Mouse (Mus musculus) NIH3T3 (cell line): ENCODE measurements around the gene Sugp2.

ENCODE experiments used
- DNase-seq: peaks from one replicate; pipeline ENCODE4 v3.0.0-alpha.2; 2012; ENCODE audit warnings: low read depth

The Sugp2 gene

DNA sequence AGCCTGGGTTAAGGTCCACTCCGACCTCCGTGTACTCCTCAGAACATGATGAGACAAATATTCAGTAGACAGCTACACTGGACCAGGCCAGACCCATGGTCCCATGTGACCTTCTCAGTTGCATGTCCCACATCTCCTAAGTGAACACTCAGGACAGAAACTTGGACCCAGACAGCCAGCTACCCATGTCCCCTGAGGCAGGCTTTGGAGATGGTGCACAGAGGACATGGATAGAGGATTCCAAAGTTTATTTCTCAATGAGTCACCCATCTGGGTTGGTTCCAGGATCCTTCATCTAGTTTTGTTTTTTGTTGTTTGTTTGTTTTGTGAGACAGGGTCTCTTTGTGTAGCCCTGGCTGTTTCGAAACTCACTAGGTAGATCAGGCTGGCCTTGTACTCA, 13.1 kb upstream of the Sugp2 start:
- peak; percentile 63 for DNase-seq

DNA sequence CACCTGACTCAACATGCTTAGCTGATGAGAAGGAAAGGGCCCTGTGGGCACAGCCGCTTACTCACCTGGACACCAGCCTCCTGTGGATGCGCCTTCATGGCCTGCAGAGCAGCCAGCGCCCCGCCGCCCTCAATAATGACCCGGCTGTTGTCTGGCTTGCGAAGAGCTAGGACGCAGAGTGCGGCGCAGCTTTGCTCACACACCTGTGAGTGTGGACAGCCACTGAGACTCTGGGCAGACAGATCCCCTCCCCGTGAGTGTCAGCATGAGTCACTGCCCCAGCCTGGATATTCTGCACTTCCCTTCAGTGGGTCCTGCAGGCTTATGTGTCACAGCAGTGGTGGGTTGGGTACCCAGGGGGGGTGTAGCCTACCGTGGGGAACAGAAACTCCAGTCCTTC, 12.0 kb upstream of the Sugp2 start:
- DNase-seq: no peak

DNA sequence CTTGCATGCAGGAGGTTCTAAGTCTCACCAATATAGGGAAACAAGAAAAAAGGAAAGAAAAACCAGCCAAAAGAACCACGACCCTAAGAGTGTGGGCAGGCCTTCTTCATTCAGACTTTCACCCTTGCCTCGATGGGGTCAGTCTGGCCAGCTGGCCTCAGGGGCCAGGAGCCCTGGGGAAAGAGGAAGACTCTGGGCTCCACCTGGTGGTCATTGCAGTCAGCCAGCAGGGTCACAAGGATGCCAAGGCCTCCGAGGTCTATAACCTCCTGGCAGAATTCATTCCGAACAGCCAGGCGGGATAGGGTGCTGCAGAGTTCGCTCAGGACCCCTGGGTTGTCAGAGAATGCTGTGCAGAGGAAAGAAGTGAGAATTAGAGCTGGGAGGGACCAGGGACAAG, 10.7 kb upstream of the Sugp2 start:
- peak; percentile 67 for DNase-seq

DNA sequence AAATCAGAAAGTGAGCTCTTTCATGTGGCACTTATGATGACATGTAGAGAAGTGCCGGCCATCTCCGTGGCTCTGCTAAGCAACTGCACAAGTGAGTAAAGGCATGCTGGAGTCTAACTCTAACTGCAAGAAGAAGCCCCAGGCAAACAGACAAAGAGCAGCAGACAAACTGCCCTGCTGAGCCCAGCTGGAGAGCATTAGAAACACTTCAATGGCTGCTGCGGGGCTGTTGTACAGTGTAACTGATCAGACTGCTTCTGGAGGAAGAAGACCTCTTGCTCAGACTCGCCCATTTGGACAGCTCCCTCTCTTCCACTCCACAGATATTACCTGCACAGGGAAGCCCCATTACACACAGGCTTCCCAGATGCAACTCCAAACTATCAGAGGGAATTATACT, 6.0 kb upstream of the Sugp2 start:
- DNase-seq: no peak

DNA sequence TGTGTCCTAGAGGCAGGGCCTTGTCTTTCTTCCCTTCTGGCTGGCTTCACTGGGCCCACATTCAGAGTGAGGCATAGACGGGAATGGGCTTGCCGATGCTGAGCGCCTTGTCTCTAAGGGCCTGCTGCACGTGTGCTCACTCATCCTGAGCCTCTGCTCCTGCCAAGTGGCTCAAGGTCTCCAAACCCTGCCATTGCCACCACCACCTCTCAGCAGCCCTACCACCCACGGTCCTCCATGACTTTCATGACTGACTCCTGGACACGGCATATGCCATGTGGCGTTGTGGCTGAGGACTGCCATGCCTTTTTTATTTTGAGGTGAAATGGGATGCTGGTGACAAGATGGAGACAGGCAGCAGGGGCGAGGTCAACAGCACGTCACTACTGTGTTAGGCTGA, 3.2 kb upstream of the Sugp2 start:
- no peak for DNase-seq

DNA sequence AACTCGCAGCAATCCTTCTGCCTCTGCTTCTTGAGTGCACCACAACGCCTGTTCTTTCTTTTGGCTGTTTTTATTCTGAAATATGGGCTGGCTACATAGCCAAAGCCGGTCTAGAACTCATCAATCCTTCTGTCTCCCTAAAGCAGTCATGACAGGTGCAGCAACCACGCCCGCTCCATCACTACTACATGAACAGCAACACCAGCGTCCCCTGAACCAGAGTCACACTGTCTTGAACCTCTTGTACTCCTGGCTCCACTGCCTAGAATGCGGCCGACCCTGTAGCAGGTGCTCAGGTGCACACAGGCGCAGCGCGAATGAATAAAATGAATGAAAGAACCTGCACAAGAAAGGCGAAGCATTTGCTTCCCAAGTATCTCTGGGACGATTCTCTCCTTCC, 420 bp upstream of the Sugp2 start:
- no peak for DNase-seq

DNA sequence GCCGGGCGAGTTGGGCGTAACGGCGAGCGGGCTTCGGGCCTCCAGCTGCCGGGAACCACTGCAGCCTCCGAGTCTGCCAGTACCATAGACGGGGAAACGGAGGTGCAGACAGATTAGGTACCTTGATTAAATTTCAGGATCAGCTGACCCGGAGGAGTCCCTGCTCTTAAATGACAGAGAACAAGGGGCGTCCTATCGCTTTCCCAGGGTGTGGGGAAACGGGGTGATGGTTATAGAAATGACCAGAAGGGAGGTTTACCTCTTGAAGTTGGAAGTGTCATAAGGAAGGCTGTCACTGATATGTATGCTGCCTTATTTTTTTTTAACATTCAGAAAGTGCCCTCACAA, 729 bp downstream of the Sugp2 start:
- no peak for DNase-seq

DNA sequence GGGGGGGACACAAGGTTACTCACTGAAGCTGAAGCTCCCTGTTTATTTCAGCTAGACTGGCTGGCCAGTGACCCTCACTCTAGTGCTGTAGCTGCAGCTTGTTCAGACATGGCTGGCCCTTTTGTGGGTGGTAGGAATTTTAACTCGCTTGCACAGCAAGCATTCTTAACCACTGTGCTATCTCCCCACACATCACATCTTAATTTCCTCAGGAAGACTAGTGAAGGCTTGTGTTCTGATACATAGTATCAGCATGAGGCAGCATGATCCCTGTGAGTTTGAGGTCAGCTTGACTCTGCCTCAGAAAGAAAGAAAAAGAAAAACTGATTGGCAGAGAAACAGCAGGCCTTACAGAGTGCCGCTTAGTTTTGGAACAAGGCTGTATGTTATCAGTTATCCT, 3.8 kb downstream of the Sugp2 start:
- peak; percentile 74 for DNase-seq

DNA sequence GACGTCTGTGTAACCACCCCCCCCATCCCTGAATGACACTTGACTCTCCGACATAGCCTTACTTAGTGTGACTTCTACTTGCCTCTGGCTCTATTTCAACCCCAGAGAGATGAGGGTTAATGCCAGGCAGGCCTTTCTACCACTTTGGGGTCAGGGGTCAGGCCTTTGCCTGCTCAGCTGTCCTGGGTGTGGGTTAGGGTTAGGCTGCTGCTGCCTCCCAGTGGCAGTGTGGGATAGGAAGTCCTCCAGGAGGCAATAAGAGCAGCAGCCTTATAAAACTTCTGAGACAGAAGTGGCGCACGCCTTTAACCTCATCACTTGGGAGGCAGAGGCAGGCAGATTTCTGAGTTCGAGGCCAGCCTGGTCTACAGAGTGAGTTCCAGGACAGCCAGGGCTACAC, 6.6 kb downstream of the Sugp2 start:
- peak; percentile 44 for DNase-seq

DNA sequence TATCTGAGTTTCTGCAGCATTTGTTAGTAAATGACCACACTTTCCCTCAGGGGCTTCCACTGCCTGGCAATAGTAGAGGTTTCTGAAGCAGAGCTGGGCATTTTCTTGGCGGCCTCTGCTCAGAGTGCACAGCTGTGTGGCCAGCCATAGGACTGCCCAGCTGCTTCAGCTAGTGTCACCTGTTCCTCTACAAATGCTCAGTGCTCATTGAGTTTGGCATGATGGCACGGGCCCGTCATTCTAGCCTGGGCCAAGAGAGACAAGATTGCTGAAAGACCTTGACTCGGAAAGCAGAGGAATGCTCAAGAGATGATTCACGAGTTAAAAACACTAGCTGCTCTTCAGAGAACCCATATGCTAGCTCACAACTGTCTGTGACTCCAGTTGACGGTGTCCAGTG, 12.6 kb downstream of the Sugp2 start:
- no peak for DNase-seq

DNA sequence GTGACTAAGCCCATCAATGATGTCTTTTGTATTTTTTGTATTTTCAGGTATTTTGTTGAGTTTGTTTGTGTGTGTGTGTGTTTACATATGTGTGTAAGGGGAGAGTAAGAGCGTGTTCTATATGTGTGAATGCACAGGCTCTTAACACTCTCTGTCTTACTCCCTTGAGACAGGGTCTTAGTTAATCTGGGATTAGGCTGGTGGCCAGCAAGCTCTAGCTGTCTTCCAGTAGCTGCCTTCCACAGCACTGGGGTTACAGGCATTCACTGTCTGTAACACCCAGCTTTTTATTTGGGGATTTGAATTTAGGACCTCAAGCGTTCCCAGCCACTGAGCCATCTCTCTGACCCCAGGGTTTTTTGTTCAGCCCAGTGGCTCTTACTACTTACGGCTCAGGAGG, 13.8 kb downstream of the Sugp2 start:
- DNase-seq: no peak

DNA sequence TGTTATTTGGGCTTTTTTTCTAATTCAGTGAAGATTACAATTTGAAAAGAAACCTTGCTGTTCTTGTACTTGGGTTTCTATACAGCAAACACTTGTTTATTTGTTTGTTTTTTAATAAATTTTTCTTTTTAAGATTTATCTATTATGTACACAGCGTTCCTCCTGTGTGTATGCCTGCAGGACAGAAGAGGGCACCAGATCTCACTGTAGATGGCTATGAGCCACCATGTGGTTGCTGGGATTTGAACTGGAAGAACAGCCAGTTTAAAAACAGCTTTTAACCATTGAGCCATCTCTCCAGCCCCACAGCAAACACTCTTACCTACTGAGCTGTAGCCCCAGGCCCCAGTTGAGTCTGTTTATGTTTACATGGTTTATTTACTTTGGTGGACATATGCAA, 20.6 kb downstream of the Sugp2 start:
- DNase-seq: no peak

DNA sequence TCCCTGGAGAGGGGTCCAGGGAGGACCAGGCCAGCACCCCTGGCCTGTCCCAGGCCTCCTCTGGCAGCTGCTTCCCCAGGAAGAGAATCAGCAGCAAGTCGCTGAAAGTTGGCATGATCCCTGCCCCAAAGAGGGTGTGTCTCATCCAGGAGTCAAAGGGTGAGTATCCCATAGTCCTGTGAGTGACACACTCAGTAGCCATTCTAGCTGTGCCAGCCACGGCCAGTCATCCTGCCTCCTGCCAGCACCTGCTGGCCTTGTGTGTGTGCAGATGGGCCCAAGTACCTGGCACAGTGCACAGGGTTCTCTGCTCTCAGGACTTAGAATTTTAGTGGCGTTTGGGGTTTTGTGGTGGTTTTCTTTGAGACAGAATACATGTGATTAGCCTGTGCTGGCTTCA, 23.4 kb downstream of the Sugp2 start:
- DNase-seq: no peak

DNA sequence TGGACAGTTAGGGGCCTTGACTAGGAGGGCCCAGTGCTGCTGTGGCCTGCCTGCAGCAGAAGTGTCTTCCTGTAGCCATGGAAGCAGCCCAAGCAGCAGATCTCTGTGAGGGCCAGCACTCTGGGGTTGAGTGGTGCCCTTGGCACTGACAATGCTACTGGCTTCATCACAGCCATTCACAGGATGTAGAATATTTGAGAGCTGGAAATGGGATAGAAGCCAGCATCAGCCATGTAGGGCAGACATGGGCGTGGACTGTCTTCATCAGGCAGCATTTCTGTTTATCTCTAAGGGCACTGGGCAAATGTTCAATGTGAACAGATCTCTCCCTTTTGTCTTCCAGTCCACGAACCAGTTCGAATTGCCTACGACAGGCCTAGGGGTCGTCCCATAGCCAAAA, 24.6 kb downstream of the Sugp2 start:
- DNase-seq: no peak

DNA sequence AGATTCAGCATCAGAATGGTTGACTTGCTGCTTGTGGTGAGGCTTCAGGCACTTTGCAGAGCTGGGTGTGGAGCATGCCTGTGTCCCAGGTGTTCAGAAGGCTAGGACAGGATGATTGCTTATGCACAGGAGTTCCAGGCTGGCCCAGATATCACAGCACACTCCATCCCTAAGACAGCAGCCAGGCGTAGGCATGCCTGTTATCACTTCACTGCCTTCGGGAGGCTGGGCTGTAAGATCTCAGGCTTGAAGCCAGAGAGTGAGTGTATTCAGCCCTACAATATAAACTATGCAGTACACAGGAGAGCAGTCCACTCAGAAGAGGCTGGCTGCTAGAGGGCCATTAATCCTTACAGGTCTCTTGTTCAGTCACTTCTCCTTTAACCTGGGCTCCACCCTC, 25.0 kb downstream of the Sugp2 start:
- no peak for DNase-seq

DNA sequence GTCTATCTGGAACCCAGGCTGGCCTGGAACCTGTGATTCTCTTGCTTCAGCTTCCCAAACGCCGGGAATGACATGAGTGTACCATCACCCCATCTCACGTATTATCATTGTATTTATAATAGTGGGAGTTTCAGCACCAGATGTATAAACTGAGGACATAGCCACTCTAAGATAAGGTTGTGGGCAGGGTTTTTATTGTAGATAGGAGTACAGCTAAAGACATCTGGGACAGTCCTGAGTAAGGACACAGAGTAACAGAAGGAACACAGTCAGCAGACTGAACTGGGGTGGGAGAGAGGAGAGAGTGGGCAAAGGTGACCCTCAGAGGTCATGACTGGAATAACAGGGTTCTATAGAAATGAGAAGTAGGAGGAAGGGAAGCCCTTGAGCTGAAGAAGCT, 33.6 kb downstream of the Sugp2 start:
- no peak for DNase-seq

DNA sequence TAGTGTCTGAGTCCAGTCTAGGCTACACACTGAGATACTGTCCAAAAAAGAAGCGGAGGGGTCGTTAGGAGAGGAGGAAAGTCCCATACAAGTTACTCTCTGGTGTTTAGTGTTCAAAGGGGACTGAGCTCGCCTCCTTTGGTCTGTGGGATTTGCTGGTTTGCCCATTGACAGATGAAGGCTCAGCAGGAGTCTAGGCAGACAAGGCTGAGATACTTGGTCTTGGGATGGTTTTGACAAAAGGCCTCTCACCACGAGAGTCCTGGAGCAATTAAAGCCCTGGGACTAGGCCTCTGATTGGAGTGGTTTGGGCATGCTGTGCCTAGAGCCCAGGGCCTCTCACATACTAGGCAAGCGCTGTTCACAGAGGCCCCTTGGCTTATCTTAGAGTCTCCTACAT, 34.3 kb downstream of the Sugp2 start:
- no peak for DNase-seq

DNA sequence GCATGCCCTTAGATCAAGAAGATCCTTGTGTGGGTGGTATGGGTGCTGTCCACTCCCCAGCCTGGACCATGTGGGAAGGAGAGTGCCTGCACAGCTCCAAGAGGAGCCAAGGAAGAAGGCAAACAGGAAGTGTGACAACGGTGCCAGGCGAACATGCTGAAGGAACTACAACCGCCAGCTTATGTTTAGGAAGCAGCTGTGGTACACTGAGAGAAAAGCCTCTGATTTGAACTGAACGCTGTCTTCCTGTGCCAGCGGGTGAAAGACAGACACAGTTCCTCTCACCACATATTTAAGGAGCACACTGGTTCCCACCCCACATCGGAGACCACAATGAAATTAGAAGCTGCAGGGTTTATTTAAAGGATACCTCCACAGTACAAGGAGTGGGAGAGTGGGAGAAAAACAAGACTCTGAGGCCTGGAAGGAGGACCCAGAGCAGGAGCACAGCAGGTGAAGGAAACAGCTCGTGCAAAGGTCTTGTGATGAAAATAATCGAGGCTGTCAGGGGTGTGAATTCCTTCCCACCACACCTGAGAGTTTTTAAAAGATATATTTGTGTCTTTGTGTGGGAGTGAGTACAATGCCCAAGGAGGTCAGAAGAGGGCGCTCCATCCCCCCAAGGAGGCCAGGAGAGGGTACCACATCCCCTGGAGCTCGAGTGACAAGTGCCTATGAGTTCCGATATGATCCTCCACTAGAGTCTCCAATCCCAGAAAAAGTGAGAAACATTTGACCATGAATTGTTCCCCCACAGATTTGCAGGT, 35.0 kb downstream of the Sugp2 start:
- no peak for DNase-seq

DNA sequence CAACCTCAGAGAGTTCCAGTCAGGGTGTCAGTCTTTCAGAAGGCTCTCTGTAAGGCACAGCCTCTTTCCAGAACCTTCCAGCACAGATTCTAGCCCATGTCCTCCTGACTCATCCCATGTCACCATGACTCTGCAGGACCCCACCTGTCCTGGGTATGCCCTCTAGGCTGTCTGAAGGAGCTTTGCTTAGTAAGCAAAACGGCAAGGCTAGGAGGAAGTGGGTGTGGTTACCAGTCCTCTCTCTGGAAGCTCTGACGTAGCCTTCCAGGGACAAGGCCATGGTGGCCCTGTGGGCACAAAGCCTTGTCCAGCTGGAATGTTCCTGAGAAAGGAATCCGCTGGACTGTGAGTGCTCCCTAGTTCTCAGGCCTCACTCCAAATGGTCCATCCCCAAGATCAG, 38.9 kb downstream of the Sugp2 start:
- DNase-seq: no peak

DNA sequence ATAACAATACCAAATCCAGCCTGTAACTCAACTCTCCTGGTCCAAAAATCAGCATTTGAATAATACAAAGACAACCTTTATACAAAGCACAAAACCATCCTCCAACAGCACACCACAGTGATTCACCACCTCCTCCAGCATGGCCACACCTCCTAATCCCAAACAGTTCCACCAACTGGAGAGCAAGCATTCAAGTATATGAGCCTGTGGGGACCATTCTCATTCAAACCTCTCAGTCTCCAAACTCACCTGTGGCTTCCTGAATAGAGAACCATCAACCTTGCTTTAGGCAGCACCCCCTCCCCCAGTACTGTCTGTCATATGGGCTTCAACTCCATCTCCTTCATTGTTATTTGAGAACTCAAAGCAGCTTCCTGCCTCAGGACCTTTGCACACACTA, 40.3 kb downstream of the Sugp2 start:
- no peak for DNase-seq

DNA sequence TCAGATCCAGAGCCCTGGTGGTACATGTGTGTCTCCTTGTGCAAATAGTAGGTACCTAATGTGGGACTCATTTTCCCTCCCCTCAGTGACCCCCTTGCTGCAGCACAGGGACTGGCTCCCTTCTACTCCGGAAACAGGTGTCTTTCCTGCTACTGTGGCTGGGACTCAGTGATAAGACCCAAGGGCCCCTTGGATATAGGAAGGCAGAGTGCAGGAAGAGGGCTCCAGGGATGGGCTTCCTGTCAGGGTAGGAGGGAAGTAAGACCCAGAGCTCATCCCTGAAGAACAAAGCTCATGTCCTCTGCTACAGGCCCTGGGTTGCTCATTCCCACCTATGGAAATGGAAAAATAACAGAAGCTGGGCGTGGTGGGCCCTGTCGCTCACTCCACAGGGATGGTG, 42.5 kb downstream of the Sugp2 start:
- no peak for DNase-seq

DNA sequence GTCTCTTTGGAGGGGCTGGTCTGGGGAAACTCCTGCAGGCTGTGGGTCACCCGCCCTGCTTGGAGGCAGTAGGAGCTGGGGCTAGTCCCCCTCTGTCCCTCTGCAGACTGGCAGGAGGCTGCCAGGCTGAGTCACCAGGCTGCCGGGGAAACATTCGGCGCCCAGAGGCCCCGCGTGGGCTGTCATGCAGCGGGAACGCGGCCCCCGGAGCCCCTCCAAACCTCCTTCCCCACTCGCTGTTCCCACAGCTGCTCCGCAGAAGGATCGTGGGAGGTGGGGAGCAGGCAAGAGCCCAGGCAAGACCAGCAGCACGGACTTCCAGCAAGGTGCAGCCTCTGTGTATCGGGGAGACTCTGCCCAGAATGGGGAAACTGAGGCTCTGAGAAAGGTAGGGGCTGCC, 44.1 kb downstream of the Sugp2 start:
- DNase-seq: no peak

DNA sequence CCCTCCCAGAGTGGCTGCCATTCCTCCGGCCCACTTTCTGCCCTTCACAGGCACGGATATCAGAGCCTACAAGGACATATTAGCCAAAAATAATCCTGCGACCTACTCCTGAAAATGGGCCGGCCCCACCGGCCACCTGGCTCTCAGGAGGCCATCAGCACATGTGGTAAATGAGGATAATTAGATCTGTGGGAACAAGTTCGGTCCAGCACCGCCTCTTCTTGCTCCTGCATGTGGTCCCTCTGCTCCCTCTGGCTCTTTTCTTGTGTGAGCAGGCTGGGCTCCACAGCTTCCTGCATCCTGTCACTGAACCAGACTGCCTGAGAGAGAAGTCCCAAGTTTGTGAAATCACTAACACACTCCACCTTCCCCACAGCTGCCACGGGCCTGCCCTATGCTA, 45.2 kb downstream of the Sugp2 start:
- no peak for DNase-seq

DNA sequence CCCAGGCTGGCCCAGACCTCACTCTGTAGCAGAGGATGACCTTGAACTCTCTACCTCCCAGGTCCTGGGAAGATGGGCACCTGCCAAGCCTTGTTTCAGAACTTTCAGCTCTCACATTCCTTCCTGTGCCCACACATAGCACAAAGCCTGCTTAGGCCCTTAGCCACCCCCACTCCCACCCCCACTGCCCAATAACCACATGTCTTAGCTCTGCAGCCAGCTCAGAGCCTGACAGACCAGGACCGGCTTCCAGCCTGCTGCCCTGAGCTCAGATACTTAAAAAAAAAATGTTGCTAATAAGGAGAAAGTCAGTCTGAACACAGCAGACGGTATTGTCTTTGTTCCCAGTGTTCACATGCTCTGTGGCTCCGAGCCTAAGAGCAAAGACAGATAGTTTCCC, 47.0 kb downstream of the Sugp2 start:
- no peak for DNase-seq

DNA sequence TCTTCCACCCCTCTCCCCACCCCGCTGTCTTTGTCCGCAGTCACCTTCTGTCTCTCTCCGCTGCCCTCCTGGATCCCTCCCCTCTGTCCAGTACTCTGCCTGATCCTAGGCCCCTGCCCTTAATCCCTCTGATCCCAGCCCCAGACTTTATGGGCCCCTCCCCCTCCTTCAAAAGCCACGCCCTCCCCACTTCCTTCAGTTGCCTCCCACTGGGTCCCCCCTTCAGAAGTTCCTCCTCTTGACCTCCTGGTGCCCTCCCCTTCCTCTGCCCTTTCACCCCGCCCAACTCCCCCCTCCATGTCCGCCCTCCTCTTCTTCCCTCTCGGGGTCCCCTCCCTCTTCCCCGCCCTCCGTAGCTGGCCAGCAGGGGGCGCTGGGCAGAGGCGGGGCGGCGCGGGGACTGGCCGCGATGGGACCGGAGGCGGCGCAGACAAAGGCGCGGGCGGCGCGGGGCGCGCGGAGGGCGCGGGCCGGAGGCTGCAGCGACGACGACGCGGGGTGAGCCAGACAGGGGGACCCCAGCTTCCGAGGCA, 48.6 kb downstream of the Sugp2 start, which contains the start of gene Homer3:
TSS of gene Homer3 (plus strand) at position 225 of the 533 bp plus-strand sequence.
- DNase-seq: peak; percentile 91
